Mouse (Mus musculus): Measurements from ENCODE around the gene Cyp2j8. TPM values are rescaled to one million over a fixed set of nuclear protein-coding genes. Genes with fewer than 3 reads are reported as not detected.
"Not testable (repeated sequence)": the region's sequence is repeated elsewhere in the genome, so short reads cannot be mapped to it uniquely, and the experiment has no call there.

Cyp2j8 gene
- not detected for total RNA-seq (2021)
- long read RNA-seq, experiment 1 = 0 reads
- long read RNA-seq, experiment 2 = 0 reads

GRCm38 (mm10) chr4:96507286-96507685 is at the start of gene Cyp2j8:
Gene Cyp2j8, minus strand, starts transcription at chr4:96507386.
- no peak for DNase-seq

GRCm38 (mm10) chr4:96553133-96553819 is 46.1 kb upstream of the Cyp2j8 start, which contains the start of gene Cyp2j6:
Gene Cyp2j6, minus strand, starts transcription at chr4:96553661.
- DNase-seq = peak; percentile 66 to 79

GRCm38 (mm10) chr4:96551619-96552018 is 44.4 kb upstream of the Cyp2j8 start:
- DNase-seq = no peak

GRCm38 (mm10) chr4:96545976-96546375 is 38.8 kb upstream of the Cyp2j8 start:
- DNase-seq = no peak

DNA sequence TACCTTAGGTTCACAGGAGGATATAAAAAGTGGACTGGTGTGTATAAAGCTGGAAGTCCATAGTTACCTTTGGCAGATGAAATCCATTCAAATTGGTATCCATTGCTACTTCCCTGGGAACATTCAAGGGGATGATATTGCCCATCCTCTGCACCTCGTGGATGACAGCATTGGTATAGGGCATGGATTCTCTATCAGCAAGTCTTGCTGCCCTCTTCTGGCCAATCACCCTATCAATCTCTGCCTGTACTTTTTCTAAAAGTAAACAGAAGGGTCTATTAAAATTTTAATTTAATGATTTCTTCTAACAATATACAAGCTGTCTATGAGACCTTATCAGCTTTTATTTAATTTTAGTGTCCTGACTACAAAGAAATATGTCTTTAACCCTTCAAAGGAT is 18.6 kb upstream of the Cyp2j8 start:
- DNase-seq = peak in 1 of 2 experiments; percentile 9

DNA sequence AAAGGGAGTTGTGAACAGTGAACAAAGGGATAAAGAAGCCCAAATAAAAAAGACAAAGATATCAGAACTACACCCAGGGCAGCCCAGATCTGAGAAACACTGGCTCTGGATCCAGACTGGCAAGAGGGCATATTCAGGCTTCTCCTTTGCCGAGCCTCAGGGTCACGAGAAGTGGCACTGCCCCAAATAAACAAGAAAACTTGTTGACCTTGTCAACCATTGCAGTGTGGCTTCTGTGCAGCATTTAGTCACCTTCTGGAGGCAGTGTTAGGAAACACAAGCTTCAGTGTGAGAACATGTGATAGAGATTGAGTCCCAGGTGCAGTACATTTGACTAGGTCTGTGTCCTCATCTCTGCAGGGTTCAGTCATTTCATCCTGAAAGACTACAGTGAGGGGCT is 15.1 kb upstream of the Cyp2j8 start:
- peak; percentile 30 to 34 for DNase-seq

GRCm38 (mm10) chr4:96510083-96510482 is 2.9 kb upstream of the Cyp2j8 start:
- no peak for DNase-seq

- DNase-seq = not testable (repeated sequence)
Observed at GRCm38 (mm10) chr4:96463311-96464060, 43.7 kb downstream of the Cyp2j8 start.

Other genes starting within 250 kb of the Cyp2j8 start
- gene Cyp2j11, start 158.7 kb downstream of the Cyp2j8 start, total RNA-seq (2021) = not detected
- gene Cyp2j6, start 46.3 kb upstream of the Cyp2j8 start, total RNA-seq (2021) = 1 to 10 TPM; 3.2 to 3.4 TPM
- gene Cyp2j9, start 84.2 kb upstream of the Cyp2j8 start, total RNA-seq (2021) = 1 to 10 TPM; 1.3 to 1.6 TPM
- not detected for gene Cyp2j5, start 156.8 kb upstream of the Cyp2j8 start, total RNA-seq (2021)